Mouse (Mus musculus) lung, adult 2 months (tissue): ENCODE measurements around the gene Gp5. TPM values are rescaled to one million over a fixed set of nuclear protein-coding genes. Genes with fewer than 3 reads are reported as not detected.

Experiments used
- DNase-seq: peaks from one replicate; pipeline ENCODE4 v3.0.0; 2022
- H3K4me1 ChIP-seq: fragments of 200-500 bp; 2 replicates; pipeline ENCODE4 v1.6.1; 2011; ENCODE audit warnings: low read length; ENCODE audit not compliant: control insufficient read depth, insufficient read depth
- H3K4me3 ChIP-seq: fragments of 200-500 bp; replicated peaks from 2 replicates; pipeline ENCODE3; 2011; ENCODE audit warnings: low read depth, mild to moderate bottlenecking, control low read depth, low read length; ENCODE audit errors: extremely low read depth
- CTCF ChIP-seq: fragments of 200-500 bp; IDR thresholded peaks from 2 replicates; pipeline ENCODE4 v1.5.1; 2011; ENCODE audit warnings: mild to moderate bottlenecking, low read length, control low read depth; ENCODE audit not compliant: insufficient read depth
- POLR2A ChIP-seq: fragments of 200-500 bp; IDR thresholded peaks from 2 replicates; pipeline ENCODE4 v1.6.1; 2011; ENCODE audit warnings: low read depth, mild to moderate bottlenecking, control low read depth, low read length, borderline replicate concordance; ENCODE audit errors: extremely low read depth
- WGBS: fragments of 180-500 bp; shearing (Covaris S2); methylation state at CpG from one replicate; pipeline ENCODE4 v1.1.7; 2018; 5-methylcytosine and 5-hydroxymethylcytosine counted together
- polyA plus RNA-seq: library from polyadenylated mRNA; depleted of rRNA; stranded (reverse); fragments of >200 nt; gene quantifications from 2 replicates; pipeline ENCODE4 v1.2.3, GENCODE M21; 2012; rRNA removed

The Gp5 gene
- polyA plus RNA-seq, 1 experiment: 6.5 TPM

- Histone ChIP-seq H3K4me1 (no peaks in the 10 kb centered on the region), H3K4me3 (no peak overlapping the region)
- 67% methylated on average over 4 of the region's 4 CpGs for WGBS
- TF ChIP-seq CTCF (no peak), POLR2A (no peak)
- DNase-seq: no peak
Measured at GRCm38 (mm10) chr16:30263156-30263555, 47.4 kb downstream of the Gp5 start.

DNA sequence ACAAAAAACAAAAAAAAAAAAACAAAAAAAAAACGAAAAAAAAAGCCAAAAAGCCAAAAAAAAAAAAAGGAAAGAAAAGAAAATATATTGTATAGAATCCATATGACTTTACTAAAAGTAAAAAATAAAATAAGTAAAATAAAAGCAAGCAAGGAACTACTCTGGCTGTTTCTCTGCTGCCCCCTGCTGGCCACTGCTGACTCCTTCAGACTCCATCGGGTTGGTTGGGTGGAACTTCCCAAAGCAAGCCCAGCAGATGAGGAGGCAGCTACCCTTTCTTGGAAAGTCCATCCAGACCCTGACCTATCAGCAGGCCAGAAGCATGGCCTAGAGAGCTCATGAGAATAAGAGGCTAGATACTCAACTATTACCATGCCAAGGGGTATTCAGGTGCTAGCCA lies 47.9 kb downstream of the Gp5 start:
- WGBS: 1% methylated on average over 2 of the region's 2 CpGs
- peak; percentile 69 for DNase-seq
- TF ChIP-seq POLR2A: no peak
- TF ChIP-seq CTCF: peak; percentile 88
- Histone ChIP-seq H3K4me1 (no peaks in the 10 kb centered on the region), H3K4me3 (no peak overlapping the region)

DNA sequence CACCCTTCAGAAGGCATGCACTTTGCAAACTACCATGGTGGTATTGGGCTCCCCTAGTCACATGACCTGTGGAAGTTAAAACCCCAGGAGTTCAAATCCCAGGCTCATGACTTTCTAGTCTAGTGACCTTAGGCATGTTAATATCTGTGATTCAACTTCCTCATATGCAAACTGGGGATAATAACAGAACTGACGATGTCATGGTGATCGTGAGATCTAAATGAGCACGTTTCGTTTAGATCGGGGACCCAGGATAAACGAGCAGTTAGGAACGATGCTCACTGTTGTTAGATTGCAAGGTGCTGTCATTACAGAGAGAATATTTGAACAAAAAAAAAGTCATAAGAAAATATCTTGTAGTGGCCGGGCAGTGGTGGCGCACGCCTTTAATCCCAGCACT lies 48.4 kb downstream of the Gp5 start:
- TF ChIP-seq CTCF (no peak), POLR2A (no peak)
- Histone ChIP-seq H3K4me3 (no peak overlapping the region), H3K4me1 (no peaks in the 10 kb centered on the region)
- 78% methylated on average over 10 of the region's 10 CpGs for WGBS
- no peak for DNase-seq

- DNase-seq: no peak
- 85% methylated on average over 9 of the region's 9 CpGs for WGBS
- TF ChIP-seq POLR2A: no peak
- TF ChIP-seq CTCF: no peak
Measured at GRCm38 (mm10) chr16:30261341-30261740, 49.2 kb downstream of the Gp5 start.

GRCm38 (mm10) chr16:30260012-30260635 lies 50.5 kb downstream of the Gp5 start:
- TF ChIP-seq CTCF: no peak
- TF ChIP-seq POLR2A: no peak
- H3K4me1 ChIP-seq: no peaks in the 10 kb centered on the region
- DNase-seq: no peak
- 83% methylated on average over 15 of the region's 15 CpGs for WGBS
- no peak overlapping the region for H3K4me3 ChIP-seq

More at GRCm38 (mm10) chr16:30261341-30261740, 49.2 kb downstream of the Gp5 start:
- Histone ChIP-seq H3K4me3 (no peak overlapping the region), H3K4me1 (no peaks in the 10 kb centered on the region)

DNA sequence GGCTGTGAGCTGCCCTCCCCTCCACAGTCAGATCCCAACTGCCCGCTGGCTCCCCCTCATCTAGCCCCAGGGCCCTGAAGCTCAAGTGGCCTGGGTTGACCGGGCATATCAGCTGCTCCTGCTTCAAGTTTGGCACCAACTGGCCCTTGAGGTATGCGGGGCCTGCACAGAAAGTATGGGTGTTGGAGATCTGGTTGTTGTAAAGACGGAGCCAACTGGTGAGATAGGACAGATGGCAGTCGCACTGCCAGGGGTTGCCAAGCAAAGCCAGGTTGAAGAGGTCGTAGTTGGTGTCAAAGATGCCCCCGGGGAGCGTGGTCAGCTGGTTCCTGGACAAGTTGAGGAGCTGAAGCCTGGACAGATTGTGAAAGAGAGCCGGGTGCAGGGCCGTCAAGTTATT lies 51.1 kb downstream of the Gp5 start:
- 66% methylated on average over 10 of the region's 10 CpGs for WGBS
- TF ChIP-seq POLR2A (no peak), CTCF (no peak)

DNA sequence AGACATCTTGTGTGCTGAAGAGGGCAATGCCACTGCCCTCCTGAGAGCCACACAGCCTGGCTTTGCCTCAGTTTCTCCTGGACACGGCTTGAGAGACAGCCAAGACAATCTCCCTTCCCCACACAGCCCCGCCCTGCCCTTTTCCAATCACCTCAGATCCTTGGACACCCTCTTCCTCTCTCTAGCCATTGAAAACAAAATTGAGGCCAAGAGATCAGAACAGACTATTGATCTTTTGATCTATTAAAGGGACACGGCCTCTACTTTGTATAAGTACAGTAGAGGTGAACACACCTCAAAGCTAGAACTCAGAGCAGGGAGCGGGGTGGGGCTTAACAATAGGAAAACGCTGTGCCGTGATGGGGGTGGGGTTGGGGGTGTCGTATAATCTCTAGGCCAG lies 52.1 kb downstream of the Gp5 start:
- WGBS: 89% methylated on average over 7 of the region's 7 CpGs
- TF ChIP-seq POLR2A (no peak), CTCF (no peak)
- no peaks in the 10 kb centered on the region for H3K4me1 ChIP-seq
- no peak overlapping the region for H3K4me3 ChIP-seq
- no peak for DNase-seq

More for the DNA sequence above, 51.1 kb downstream of the Gp5 start:
- Histone ChIP-seq H3K4me3 (no peak overlapping the region), H3K4me1 (no peaks in the 10 kb centered on the region)
- no peak for DNase-seq

DNA sequence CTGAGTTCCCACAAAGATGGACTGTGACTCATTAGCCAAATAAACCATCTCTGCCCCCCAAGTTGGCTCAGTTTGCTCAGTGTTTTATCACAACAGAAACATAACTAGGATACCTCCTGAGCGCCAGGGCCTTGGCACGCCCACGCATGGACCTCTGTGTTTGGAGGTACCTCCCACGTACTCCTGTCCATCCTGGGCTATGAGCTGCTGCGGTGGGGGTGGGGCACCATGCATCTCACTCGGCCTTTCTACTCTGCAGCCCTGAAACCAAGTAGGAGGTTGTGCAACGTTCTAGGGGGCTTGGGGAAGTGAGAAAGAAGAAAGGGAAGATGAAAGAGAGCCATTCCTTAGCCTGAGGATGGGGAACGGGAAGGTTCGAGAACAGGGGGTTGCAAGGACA lies 52.9 kb downstream of the Gp5 start:
- WGBS: 62% methylated on average over 9 of the region's 9 CpGs
- TF ChIP-seq POLR2A (no peak), CTCF (no peak)
- no peak for DNase-seq
- Histone ChIP-seq H3K4me1 (no peaks in the 10 kb centered on the region), H3K4me3 (no peak overlapping the region)

Other genes starting within 250 kb of the Gp5 start
- 167 and 332 TPM in 2 replicates for gene Hes1, start 246.4 kb downstream of the Gp5 start, polyA plus RNA-seq
- 0.34 and 1.0 TPM in 2 replicates for gene Cpn2, start 43.3 kb downstream of the Gp5 start, polyA plus RNA-seq
- 0.03 and 0.04 TPM in 2 replicates for gene Lrrc15, start 27.5 kb downstream of the Gp5 start, polyA plus RNA-seq
- gene Atp13a3, start 95.2 kb upstream of the Gp5 start, polyA plus RNA-seq: 47.2 and 48.1 TPM in 2 replicates
- 55.5 and 57.0 TPM in 2 replicates for gene Tmem44, start 240.1 kb upstream of the Gp5 start, polyA plus RNA-seq